Mouse (Mus musculus): ENCODE results near the gene Hinfp. TPM values are rescaled to one million over a fixed set of nuclear protein-coding genes. Genes with fewer than 3 reads are reported as not detected.

Hinfp gene
- total RNA-seq, 1 experiment from 2014 or later, result 29.3 TPM

- no peak for DNase-seq
These were observed 46.5 kb downstream of the Hinfp start for GRCm38 (mm10) chr9:44259014-44259413.

DNA sequence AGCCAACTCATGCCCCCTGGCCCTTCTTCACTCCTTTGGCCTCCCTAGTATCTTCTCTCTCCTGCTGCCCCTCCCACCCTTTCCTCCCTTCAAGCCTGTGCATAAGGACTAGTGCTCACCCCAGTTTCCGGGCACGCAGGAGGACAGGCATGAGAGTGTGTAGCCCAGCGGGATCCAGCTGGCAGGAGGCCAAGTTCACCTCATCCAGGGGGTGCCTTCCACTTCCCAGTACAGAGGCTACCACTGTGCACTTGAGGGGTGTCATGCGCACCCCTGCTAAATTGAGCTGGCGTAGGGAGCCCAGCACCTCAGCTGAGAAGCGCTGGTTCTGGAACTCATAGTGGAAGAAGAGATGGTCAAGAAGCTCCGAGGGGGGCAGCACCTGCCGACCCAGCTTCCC, 49.3 kb downstream of the Hinfp start:
- DNase-seq, result no peak

DNA sequence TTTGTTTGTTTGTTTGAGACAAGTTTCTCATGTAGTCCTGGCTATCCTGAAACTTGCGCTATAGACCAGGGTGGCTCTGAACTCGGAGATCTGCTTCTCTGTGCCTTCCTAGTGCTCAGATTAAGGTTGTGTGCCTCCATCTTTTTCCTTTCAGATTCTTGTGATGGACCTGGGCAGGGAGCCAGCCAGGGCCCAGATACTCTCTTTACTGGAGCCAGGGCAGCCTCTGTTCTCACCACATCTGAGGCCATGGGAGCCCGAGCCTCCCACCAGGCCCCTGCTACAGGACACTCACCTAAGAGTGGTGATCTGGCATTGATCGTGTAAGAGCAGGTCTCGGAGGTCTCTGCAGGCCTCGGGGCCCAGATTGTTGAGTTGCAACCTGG, 50.3 kb downstream of the Hinfp start:
- DNase-seq, result no peak

- DNase-seq, result no peak
These were observed 50.8 kb downstream of the Hinfp start for GRCm38 (mm10) chr9:44254508-44255135.

DNA sequence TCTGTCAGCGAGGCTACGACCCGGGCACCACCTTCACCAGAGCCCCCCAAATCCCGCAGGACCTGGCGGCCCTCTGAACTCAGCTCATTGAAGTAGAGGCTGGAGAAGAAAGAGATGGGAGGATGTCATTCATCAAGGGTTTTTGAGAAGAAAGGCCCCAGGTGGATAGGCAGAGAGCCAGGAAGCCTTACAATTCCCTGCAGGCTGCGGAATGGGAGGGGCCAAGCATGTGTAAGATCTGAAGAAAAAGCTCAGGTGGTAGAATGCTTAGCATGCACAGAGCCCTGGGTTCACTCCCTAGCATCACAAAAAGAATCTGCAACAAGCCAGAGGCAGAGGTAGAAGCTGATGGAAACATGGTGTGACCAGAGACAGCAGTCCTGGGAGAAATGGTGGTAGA, 52.0 kb downstream of the Hinfp start:
- DNase-seq, result no peak

DNA sequence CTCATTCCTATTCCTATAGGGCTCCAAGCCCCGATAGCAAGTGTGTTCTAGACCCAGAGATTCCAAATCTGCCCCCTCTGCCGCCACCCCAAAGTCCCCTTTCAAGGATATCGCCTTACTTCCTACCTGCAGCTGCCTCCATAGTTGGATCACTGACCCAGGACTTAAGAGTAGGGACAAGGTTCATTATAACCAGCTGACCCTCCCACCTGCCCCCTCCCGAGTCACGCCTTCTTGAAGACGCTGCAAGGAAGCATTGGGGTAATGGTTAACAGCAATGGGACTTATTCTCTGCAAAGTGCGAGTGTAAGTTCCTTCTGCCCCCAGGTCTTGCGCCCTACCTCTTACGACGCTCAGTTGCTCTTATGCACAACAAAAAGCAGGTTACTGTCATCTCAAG, 54.2 kb downstream of the Hinfp start, which contains the start of gene Pdzd3:
Pdzd3 (minus strand) TSS at position 158 of the 400 bp plus-strand sequence.
- no peak for DNase-seq

DNA sequence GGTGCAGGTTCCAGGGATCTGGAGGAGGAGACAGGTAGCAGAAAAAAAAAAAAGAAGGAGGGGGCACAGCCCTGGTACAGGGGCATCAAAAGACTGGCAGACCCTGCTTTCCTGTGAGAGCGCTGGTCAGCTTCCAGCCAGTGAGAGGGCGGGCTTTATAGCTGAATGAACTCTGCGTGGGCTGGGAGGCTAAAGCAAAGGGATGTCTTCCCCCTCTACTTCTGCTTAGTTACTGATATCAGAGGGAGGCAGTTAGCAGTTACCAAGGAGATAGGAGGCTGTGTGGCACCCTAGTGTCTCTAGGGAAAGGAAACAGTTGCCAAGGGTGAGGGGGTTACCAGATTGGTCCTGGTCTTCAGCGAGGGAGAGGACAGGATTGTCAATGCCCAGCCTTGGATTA, 55.0 kb downstream of the Hinfp start:
- DNase-seq, result no peak

DNA sequence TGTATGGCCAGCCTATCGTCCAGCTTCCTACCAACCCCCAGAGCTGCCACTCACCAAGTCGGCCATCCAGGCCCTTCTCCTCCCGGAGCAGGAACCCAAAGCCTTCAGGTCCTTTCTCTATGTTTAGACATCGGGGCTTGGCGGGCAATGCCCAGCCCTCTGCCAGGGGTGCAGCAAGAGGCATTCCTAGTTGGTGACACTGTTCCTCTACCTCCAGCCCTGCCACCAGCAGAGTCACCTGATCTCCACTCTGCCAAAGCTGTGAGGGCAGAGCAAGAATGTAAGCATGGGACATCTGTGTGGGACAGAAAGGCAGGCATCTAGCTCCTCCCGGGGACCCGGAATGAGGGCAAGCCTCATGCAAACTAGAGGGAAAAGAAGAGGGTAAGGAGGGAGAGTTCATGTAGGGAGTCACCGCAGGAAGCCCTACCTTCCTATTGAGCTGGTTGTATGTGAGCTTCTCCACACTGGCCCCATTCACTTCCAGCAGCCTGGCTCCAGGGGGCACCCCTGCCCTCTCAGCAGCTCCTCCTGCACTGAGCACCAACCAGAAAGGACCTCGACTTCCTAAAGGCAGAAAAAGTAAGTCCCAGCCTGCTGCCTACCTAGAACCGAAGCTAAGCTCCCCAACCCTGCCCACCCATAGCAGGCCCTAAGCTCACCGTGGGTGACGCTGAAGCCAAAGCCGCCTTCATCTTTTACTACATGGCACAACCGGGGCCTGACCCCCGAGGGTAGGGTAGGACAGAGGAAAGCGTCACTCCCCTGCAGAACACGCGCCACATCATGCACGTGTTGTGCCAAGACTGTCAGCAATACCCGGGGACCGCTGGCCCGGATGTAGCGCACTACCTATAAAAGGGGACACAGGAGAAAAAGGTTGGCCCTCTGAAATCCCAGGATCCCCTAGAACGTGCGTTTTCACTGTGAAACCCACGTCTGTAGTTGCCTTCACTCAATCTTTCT, 56.0 kb downstream of the Hinfp start:
- DNase-seq, result peak; percentile 78

GRCm38 (mm10) chr9:44247907-44248306, 57.6 kb downstream of the Hinfp start:
- no peak for DNase-seq

- no peak for DNase-seq
These were observed 61.9 kb downstream of the Hinfp start for GRCm38 (mm10) chr9:44243621-44244020.

Small RNA genes lying within 50 kb of the gene (microRNA-seq; reads per million reads assigned to microRNA genes)
- gene Gm44335, result 0.34 to 0.36 reads per million in 2 experiments

Other genes with a start within 250 kb of the Hinfp start
- 20.9 and 22.8 TPM in 2 replicates for gene Usp2, start 238.7 kb downstream of the Hinfp start, total RNA-seq (2021)
- gene Mfrp, start 203.9 kb downstream of the Hinfp start, total RNA-seq (2021), result not detected in 2 replicates
- 9.9 and 10.9 TPM in 2 replicates for gene C1qtnf5, start 198.4 kb downstream of the Hinfp start, total RNA-seq (2021)
- 0.82 and 1.5 TPM in 2 replicates for gene Gm49380, start 192.2 kb downstream of the Hinfp start, total RNA-seq (2021)
- gene Rnf26, start 192.2 kb downstream of the Hinfp start, total RNA-seq (2021), result 30.3 and 36.4 TPM in 2 replicates
- gene Mcam, start 171.2 kb downstream of the Hinfp start, total RNA-seq (2021), result 32.2 and 32.9 TPM in 2 replicates
- gene Cbl, start 71.6 kb downstream of the Hinfp start, total RNA-seq (2021), result 32.7 and 36.2 TPM in 2 replicates
- gene Ccdc153, start 65.0 kb downstream of the Hinfp start, total RNA-seq (2021), result 2.0 and 3.7 TPM in 2 replicates
- gene Pdzd3, start 54.2 kb downstream of the Hinfp start, total RNA-seq (2021), result 0.27 TPM in 1 of 2 replicates, not detected in the other
- gene Nlrx1, start 37.1 kb downstream of the Hinfp start, total RNA-seq (2021), result 18.5 and 34.8 TPM in 2 replicates
- gene Abcg4, start 17.1 kb downstream of the Hinfp start, total RNA-seq (2021), result 39.1 and 43.4 TPM in 2 replicates
- gene C2cd2l, start 14.6 kb upstream of the Hinfp start, total RNA-seq (2021), result 43.3 and 48.8 TPM in 2 replicates
- gene Dpagt1, start 20.3 kb upstream of the Hinfp start, total RNA-seq (2021), result 34.3 and 34.5 TPM in 2 replicates
- 56.5 and 65.2 TPM in 2 replicates for gene H2afx, start 29.0 kb upstream of the Hinfp start, total RNA-seq (2021)
- 81.2 and 102 TPM in 2 replicates for gene Hmbs, start 38.6 kb upstream of the Hinfp start, total RNA-seq (2021)
- gene Vps11, start 56.0 kb upstream of the Hinfp start, total RNA-seq (2021), result 52.4 and 74.6 TPM in 2 replicates
- 144 and 148 TPM in 2 replicates for gene Hyou1, start 73.8 kb upstream of the Hinfp start, total RNA-seq (2021)
- 21.4 and 27.1 TPM in 2 replicates for gene Slc37a4, start 91.2 kb upstream of the Hinfp start, total RNA-seq (2021)
- gene Rps25, start 101.5 kb upstream of the Hinfp start, total RNA-seq (2021), result 1,083 and 1,176 TPM in 2 replicates
- 89.7 and 92.0 TPM in 2 replicates for gene Trappc4, start 101.9 kb upstream of the Hinfp start, total RNA-seq (2021)
- gene Ccdc84, start 112.9 kb upstream of the Hinfp start, total RNA-seq (2021), result 20.4 and 21.9 TPM in 2 replicates
- not detected in 2 replicates for gene Foxr1, start 135.5 kb upstream of the Hinfp start, total RNA-seq (2021)
- not detected in 2 replicates for gene Upk2, start 149.3 kb upstream of the Hinfp start, total RNA-seq (2021)
- 56.0 and 82.0 TPM in 2 replicates for gene Bcl9l, start 177.2 kb upstream of the Hinfp start, total RNA-seq (2021)

Measured in adrenal gland, postnatal 25 days (tissue).